ENCODE assay signal across 9 mouse cellular contexts in the genomic region with DNA sequence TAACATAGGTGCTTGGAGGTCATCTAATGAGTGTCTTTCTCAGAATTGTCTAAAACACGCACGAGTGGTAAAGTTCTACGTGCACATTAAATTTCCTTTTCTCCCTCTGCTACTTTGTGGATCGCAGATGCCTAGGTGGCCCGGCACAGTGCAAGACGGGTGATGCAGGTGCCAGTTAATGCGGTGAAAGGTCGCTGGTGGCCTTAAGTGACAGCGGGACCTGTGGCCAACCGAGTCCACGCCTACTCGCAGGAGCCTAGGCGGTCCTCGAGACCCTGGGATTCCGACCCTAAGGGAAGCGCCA. TPM values are rescaled to one million over a fixed set of nuclear protein-coding genes. Genes with fewer than 3 reads are reported as not detected.
A peak's percentile ranks its signal among the peaks of the same experiment; 100 is the strongest.
DNase-seq lines count a peak whose midpoint lies in the region; ATAC-seq and TF ChIP-seq lines count a peak whose summit lies in the region.
"Had no signal": no experiment of that assay in that cellular context is flagged by ENCODE, and none has a peak within 500 bp of the region (broad histone marks: within the 10 kb centered on the region; RNA-seq: fewer than 3 reads in every experiment).

No protein-coding gene starts in this region.

- WGBS in heart, embryonic 16.5 days, result 6% methylated on average over 16 of the region's 16 CpGs
- WGBS in bone marrow, adult 2 months, result under 1% methylated on average over 16 of the region's 16 CpGs
- WGBS in hindbrain, embryonic 13.5 days, result 7% methylated on average over 16 of the region's 16 CpGs
- whole genome bisulfite sequencing in midbrain, embryonic 13.5 days, result 7% methylated on average over 16 of the region's 16 CpGs

- ATAC-seq in heart, embryonic 16.5 days (replicated peaks; ENCODE audit: extremely low read depth, insufficient read depth, low FRiP score), result no peak
- ATAC-seq in hindbrain, embryonic 13.5 days (ENCODE audit: low FRiP score), result no peak
- ATAC-seq in midbrain, embryonic 13.5 days, result no peak

- peak overlapping the region; percentile 86 for H3K9ac ChIP-seq in heart, embryonic 16.5 days (ENCODE audit: low read length)
- H3K9ac ChIP-seq in hindbrain, embryonic 13.5 days, result peak overlapping the region; percentile 90
- H3K9ac ChIP-seq in midbrain, embryonic 13.5 days (replicated peaks), result peak overlapping the region; percentile 85

- peak overlapping the region; percentile 76 for H3K4me3 ChIP-seq in heart, embryonic 16.5 days (ENCODE audit: low read length)
- peak overlapping the region; percentile 77 for H3K4me3 ChIP-seq in bone marrow, adult 2 months (replicated peaks; ENCODE audit: control insufficient read depth, low read depth, low read length)
- peak overlapping the region; percentile 61 for H3K4me3 ChIP-seq in hindbrain, embryonic 13.5 days
- peak overlapping the region; percentile 55 for H3K4me3 ChIP-seq in midbrain, embryonic 13.5 days (replicated peaks)

- H3K27me3 ChIP-seq in heart, embryonic 16.5 days (ENCODE audit: control insufficient read depth, insufficient read depth, low read length), result no peaks in the 10 kb centered on the region
- no peaks in the 10 kb centered on the region for H3K27me3 ChIP-seq in hindbrain, embryonic 13.5 days
- H3K27me3 ChIP-seq in midbrain, embryonic 13.5 days, result no peaks in the 10 kb centered on the region

- H3K27ac ChIP-seq in heart, embryonic 16.5 days (ENCODE audit: low read length), result peak overlapping the region; percentile 85
- peak overlapping the region; percentile 81 for H3K27ac ChIP-seq in bone marrow, adult 2 months (ENCODE audit: control insufficient read depth, insufficient read depth, low read depth, low read length, poor library complexity)
- peak overlapping the region; percentile 99 for H3K27ac ChIP-seq in hindbrain, embryonic 13.5 days
- H3K27ac ChIP-seq in midbrain, embryonic 13.5 days, result peak overlapping the region; percentile 96

- peak overlapping the region; percentile 89 for H3K4me2 ChIP-seq in heart, embryonic 16.5 days (ENCODE audit: low read depth, low read length)
- peak overlapping the region; percentile 75 for H3K4me2 ChIP-seq in hindbrain, embryonic 13.5 days
- H3K4me2 ChIP-seq in midbrain, embryonic 13.5 days (replicated peaks), result peak overlapping the region; percentile 84

- no peak for TF ChIP-seq POLR2A in bone marrow, adult 2 months (IDR thresholded peaks at IDR 0.05; ENCODE audit: borderline replicate concordance, control insufficient read depth, low read depth, low read length)

- DNase-seq in heart, adult 8-10 months (ENCODE audit: low spot score), result no peak
- no peak for DNase-seq in left cerebral cortex, postnatal 25 days (ENCODE audit: low spot score in 2 of 2)
- no peak for DNase-seq in thymus, postnatal 36 days
- DNase-seq in spleen, postnatal 10 days (ENCODE audit: low spot score in 2 of 2), result no peak

- H3K9me3 ChIP-seq in heart, embryonic 16.5 days (replicated peaks; ENCODE audit: control insufficient read depth, low read length), result 0 out of 2 replicates have a peak, but pooled peaks cover 3% of the 10 kb centered on the region
- H3K9me3 ChIP-seq in hindbrain, embryonic 13.5 days, result no peaks in the 10 kb centered on the region
- H3K9me3 ChIP-seq in midbrain, embryonic 13.5 days, result no peaks in the 10 kb centered on the region

- peaks cover 6% of the 10 kb centered on the region; the same call in 1 of the 2 replicates for H3K4me1 ChIP-seq in heart, embryonic 16.5 days (ENCODE audit: control insufficient read depth, insufficient read depth, low read length)
- H3K4me1 ChIP-seq in bone marrow, adult 2 months (ENCODE audit: control insufficient read depth, insufficient read depth, low read length), result no peaks in the 10 kb centered on the region
- peaks cover 24% of the 10 kb centered on the region for H3K4me1 ChIP-seq in hindbrain, embryonic 13.5 days (replicated peaks)
- peaks cover 11% of the 10 kb centered on the region for H3K4me1 ChIP-seq in midbrain, embryonic 13.5 days (replicated peaks)

- TF ChIP-seq CTCF in bone marrow, adult 2 months (IDR thresholded peaks at IDR 0.05; ENCODE audit: control insufficient read depth, insufficient read depth, low read length), result no peak

- intact Hi-C loops in left cerebral cortex, postnatal 25 days (cut with DNase I), result loop anchor here (5.0 kb wide), 1 partner anchor 192 kb away; a partner anchor contains a TSS

- H3K36me3 ChIP-seq in heart, embryonic 16.5 days (ENCODE audit: control insufficient read depth, insufficient read depth), result no peaks in the 10 kb centered on the region
- H3K36me3 ChIP-seq in hindbrain, embryonic 13.5 days, result peaks cover 31% of the 10 kb centered on the region
- peaks cover 33% of the 10 kb centered on the region for H3K36me3 ChIP-seq in midbrain, embryonic 13.5 days

RNA-seq across cellular contexts. Expression of a gene that starts 0.5 kb away (rescaled TPM):
- polyA plus RNA-seq in heart, embryonic 16.5 days (2015; fragmentation: Nextera tagmentation; extraction: Ambion mirVana), result 0.11 TPM in 1 of 2 replicates, not detected in the other
- 1 to 10 TPM in 1 of 4 experiments, under 1 TPM in 3; 0.31 to 1.4 (median 0.43) TPM for total RNA-seq in heart, adult 8-10 months (2022)
- 0.93 TPM in 1 of 2 replicates, not detected in the other for polyA plus RNA-seq in bone marrow, adult 2 months (2011; ENCODE audit: insufficient read depth, insufficient read length, low replicate concordance, missing spikeins)
- polyA plus RNA-seq in hindbrain, embryonic 13.5 days (2015; fragmentation: Nextera tagmentation; extraction: Ambion mirVana), result not detected in 2 replicates
- 0.27 TPM in 1 of 2 replicates, not detected in the other for polyA plus RNA-seq in midbrain, embryonic 13.5 days (2015; fragmentation: Nextera tagmentation; extraction: Ambion mirVana)
- total RNA-seq in left cerebral cortex, postnatal 25 days (2021), result under 1 TPM in 1 of 2 experiments, not detected in 1; 0.71 TPM

RNA-seq across cellular contexts. Expression of a gene that starts 1.0 kb away (rescaled TPM):
- 77.2 and 84.5 TPM in 2 replicates for polyA plus RNA-seq in heart, embryonic 16.5 days (2015; fragmentation: Nextera tagmentation; extraction: Ambion mirVana)
- total RNA-seq in heart, adult 8-10 months (2022), result 10 to 100 TPM; 77.6 to 82.7 (median 79.4) TPM
- 19.6 and 20.5 TPM in 2 replicates for polyA plus RNA-seq in bone marrow, adult 2 months (2011; ENCODE audit: insufficient read depth, insufficient read length, low replicate concordance, missing spikeins)
- polyA plus RNA-seq in hindbrain, embryonic 13.5 days (2015; fragmentation: Nextera tagmentation; extraction: Ambion mirVana), result 128 and 133 TPM in 2 replicates
- 115 and 118 TPM in 2 replicates for polyA plus RNA-seq in midbrain, embryonic 13.5 days (2015; fragmentation: Nextera tagmentation; extraction: Ambion mirVana)
- total RNA-seq in left cerebral cortex, postnatal 25 days (2021), result 10 to 100 TPM; 71.5 to 76.8 TPM

RNA-seq across cellular contexts. Expression of a gene that starts 12.2 kb away (rescaled TPM):
- polyA plus RNA-seq in heart, embryonic 16.5 days (2015; fragmentation: Nextera tagmentation; extraction: Ambion mirVana), result 20.5 and 25.1 TPM in 2 replicates
- 10 to 100 TPM; 14.8 to 18.0 (median 15.6) TPM for total RNA-seq in heart, adult 8-10 months (2022)
- polyA plus RNA-seq in bone marrow, adult 2 months (2011; ENCODE audit: insufficient read depth, insufficient read length, low replicate concordance, missing spikeins), result 33.2 and 38.4 TPM in 2 replicates
- 55.7 and 58.3 TPM in 2 replicates for polyA plus RNA-seq in hindbrain, embryonic 13.5 days (2015; fragmentation: Nextera tagmentation; extraction: Ambion mirVana)
- polyA plus RNA-seq in midbrain, embryonic 13.5 days (2015; fragmentation: Nextera tagmentation; extraction: Ambion mirVana), result 42.3 and 44.4 TPM in 2 replicates
- total RNA-seq in left cerebral cortex, postnatal 25 days (2021), result 10 to 100 TPM; 36.2 to 43.6 TPM

RNA-seq across cellular contexts. Expression of a gene that starts 21.9 kb away (rescaled TPM):
- 32.3 and 33.9 TPM in 2 replicates for polyA plus RNA-seq in heart, embryonic 16.5 days (2015; fragmentation: Nextera tagmentation; extraction: Ambion mirVana)
- total RNA-seq in heart, adult 8-10 months (2022), result 10 to 100 TPM in 1 of 4 experiments, 1 to 10 TPM in 3; 8.0 to 10.4 (median 9.0) TPM
- 2.5 and 6.0 TPM in 2 replicates for polyA plus RNA-seq in bone marrow, adult 2 months (2011; ENCODE audit: insufficient read depth, insufficient read length, low replicate concordance, missing spikeins)
- 43.0 and 43.6 TPM in 2 replicates for polyA plus RNA-seq in hindbrain, embryonic 13.5 days (2015; fragmentation: Nextera tagmentation; extraction: Ambion mirVana)
- 35.1 and 41.8 TPM in 2 replicates for polyA plus RNA-seq in midbrain, embryonic 13.5 days (2015; fragmentation: Nextera tagmentation; extraction: Ambion mirVana)
- 10 to 100 TPM; 23.7 to 25.0 TPM for total RNA-seq in left cerebral cortex, postnatal 25 days (2021)

RNA-seq across cellular contexts. Expression of a gene that starts 34.7 kb away (rescaled TPM):
- polyA plus RNA-seq in heart, embryonic 16.5 days (2015; fragmentation: Nextera tagmentation; extraction: Ambion mirVana), result 0.27 and 3.9 TPM in 2 replicates
- not detected for total RNA-seq in heart, adult 8-10 months (2022)
- polyA plus RNA-seq in bone marrow, adult 2 months (2011; ENCODE audit: insufficient read depth, insufficient read length, low replicate concordance, missing spikeins), result 5.2 and 5.3 TPM in 2 replicates
- polyA plus RNA-seq in hindbrain, embryonic 13.5 days (2015; fragmentation: Nextera tagmentation; extraction: Ambion mirVana), result 0.27 and 0.30 TPM in 2 replicates
- polyA plus RNA-seq in midbrain, embryonic 13.5 days (2015; fragmentation: Nextera tagmentation; extraction: Ambion mirVana), result 0.52 and 0.58 TPM in 2 replicates
- under 1 TPM in 1 of 2 experiments, not detected in 1; 0.21 TPM for total RNA-seq in left cerebral cortex, postnatal 25 days (2021)
- total RNA-seq: gastrocnemius, adult 8-10 months had no signal
